Mouse (Mus musculus) frontal cortex, adult (tissue): ENCODE measurements at regions not wholly inside any gene's neighbourhood (a gene's known extent, or its start where the extent isn't known, plus 50 kb on each side); places are given as distances from the start of the nearest gene placed in this dataset.

Experiments used
- ATAC-seq: cut with Nextera tagmentation; 2 replicates; pipeline ENCODE4 v1.9.2; 2017; ENCODE audit warnings: mild to moderate bottlenecking, moderate library complexity, mixed read lengths; ENCODE audit not compliant: low TSS enrichment

DNA sequence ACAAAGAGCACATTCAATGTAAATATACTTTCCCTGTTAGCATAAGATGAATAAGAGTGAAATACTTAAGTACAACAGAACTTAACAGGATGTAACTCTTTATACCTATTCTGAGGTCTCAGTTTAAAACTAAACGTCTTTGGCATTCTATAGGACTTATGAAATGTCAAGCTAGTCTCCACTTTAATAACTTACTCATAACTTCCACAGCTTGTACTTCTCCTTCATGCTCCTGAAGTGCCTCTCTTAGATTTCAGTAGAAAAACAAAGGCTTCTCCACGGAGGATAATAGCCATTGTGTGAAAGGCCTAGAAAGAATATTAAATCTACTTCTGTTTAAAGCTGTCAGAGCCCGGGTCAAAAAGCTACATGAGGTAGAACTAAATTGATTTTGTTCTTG, 117.9 kb upstream of the Kynu start:
- no peak for ATAC-seq

DNA sequence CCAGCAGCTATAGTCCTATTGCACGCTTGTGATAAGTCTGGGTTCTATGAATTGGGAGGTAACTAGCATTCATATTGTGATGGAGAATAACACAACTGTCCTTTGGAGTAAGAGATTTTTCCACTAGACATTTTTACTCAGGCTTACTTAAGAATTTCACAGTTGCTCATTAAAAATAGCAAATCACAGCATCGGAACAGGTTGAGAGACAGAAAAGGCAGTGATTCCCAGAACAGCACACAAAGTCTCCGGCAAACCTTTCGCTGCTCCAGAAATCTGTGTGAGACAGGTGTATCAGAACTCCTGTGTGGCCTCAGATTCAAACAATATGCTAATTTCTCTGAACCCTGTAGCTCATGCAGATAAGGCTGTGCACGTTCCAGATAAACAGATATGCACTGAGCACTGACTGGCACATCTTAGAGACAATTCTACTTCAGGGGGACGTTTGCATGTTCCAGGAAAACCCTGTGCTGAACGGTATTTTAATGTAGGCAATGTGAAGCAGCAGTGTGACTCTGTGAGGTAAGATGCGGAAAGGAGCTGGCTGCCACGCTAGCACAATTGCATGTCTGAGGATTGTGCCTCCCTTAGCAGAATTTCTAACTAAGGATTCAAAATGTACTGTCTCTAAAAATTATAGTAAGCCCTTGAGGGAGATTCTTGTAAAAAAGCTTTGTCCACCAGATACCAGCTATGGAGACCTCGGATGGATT, 99.8 kb upstream of the Kynu start:
- ATAC-seq = peak; percentile 95

DNA sequence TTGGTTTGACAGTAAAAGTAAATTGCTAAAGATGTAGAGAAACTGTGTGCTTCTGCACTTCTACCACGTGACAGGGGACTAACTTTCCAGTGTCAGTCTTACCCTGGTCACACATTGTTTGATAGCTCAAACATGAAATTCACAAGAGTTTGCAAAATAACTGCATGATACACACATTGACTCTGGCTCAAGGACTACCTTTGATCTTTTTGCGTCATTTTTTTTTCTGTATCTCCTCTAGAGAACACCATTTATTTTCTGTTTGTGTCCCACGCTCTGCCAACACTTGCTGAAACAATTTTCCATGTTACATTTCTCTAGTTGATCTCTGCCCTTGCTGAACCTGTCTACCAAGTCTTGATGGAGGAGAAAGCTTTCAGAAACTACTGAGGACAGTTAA, 86.0 kb upstream of the Kynu start:
- no peak for ATAC-seq

DNA sequence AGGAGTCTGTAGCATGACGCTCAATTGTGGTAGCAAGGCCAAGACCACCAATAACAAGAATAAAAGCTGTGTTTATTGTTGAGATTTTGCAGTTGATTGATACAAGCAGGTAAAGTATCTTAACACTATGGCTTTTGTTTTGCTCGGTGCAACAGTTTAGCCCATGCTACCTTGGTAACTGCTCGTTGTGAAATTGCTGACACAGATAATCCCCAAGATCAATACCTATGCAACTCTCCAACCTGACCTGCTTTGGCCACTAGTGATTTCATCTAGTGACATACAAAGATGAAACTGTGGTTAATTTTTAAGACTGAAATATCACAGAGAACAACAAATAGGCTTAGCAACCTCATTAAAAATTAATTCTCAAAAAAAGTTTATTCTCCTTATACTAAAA, 85.2 kb upstream of the Kynu start:
- no peak for ATAC-seq

DNA sequence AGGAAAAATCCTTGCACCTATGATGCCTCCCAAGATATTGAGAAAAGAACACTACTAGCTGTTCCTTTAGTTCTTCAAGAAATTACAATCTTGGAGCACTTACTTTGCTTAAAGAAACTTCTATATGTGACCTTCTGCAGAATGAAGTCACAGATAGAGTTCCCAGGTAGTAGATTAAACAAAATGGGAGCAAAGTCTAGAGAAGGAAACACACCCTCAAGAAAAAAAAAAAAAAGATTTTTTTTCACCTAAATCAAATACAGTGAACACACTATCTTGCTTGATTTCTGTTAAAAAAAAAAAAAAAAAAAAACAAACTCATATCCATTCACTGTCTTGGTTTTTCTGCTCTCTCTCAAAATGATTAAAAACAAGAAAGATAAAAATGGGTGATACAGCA, 76.6 kb upstream of the Kynu start:
- ATAC-seq = no peak

DNA sequence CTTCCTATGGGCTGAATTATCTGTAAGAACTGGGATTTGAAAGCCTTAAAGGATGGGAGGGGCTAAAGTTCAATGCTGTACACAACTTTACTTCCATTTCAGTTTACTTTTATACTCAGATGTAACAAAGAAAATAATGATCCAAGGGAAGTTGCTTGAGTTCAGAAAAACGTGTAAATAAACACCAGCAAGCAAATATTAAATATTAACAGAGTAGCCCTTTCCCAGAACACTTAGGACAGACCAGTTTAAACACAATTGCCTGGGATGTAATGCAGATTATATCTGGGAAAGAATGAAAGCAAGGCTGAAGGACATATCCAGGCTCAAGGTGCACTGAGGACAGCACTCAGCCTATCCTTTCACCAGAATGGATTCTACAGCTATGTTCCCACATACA, 75.3 kb upstream of the Kynu start:
- no peak for ATAC-seq
